Mouse (Mus musculus) retina, postnatal 7 days (tissue): Measurements from ENCODE around the gene Eva1b.

Source experiments
- DNase-seq: peaks from one replicate; pipeline ENCODE4 v3.0.0-alpha.2; 2012; ENCODE audit warnings: low read depth, low spot score

Gene Eva1b

GRCm38 (mm10) chr4:126120052-126120451 is 27.5 kb upstream of the Eva1b start:
- no peak for DNase-seq

- DNase-seq: no peak
Measured at GRCm38 (mm10) chr4:126120506-126120905, 27.0 kb upstream of the Eva1b start.

GRCm38 (mm10) chr4:126123309-126124040 is 24.1 kb upstream of the Eva1b start:
- DNase-seq: no peak

GRCm38 (mm10) chr4:126130502-126130901 is 17.0 kb upstream of the Eva1b start:
- DNase-seq: no peak

GRCm38 (mm10) chr4:126131290-126132121 is 16.0 kb upstream of the Eva1b start:
- DNase-seq: no peak

- DNase-seq: no peak
Measured at GRCm38 (mm10) chr4:126132636-126133264, 14.8 kb upstream of the Eva1b start.

GRCm38 (mm10) chr4:126134236-126134635 is 13.3 kb upstream of the Eva1b start:
- DNase-seq: no peak

- no peak for DNase-seq
Measured at GRCm38 (mm10) chr4:126134639-126135038, 12.9 kb upstream of the Eva1b start.

- no peak for DNase-seq
Measured at GRCm38 (mm10) chr4:126137773-126138172, 9.8 kb upstream of the Eva1b start.

- DNase-seq: no peak
Measured at GRCm38 (mm10) chr4:126141021-126141420, 6.5 kb upstream of the Eva1b start.

GRCm38 (mm10) chr4:126145396-126145795 is 2.1 kb upstream of the Eva1b start:
- DNase-seq: no peak

- DNase-seq: no peak
Measured at GRCm38 (mm10) chr4:126146974-126147532, 491 bp upstream of the Eva1b start.

GRCm38 (mm10) chr4:126148161-126148961 is 817 bp downstream of the Eva1b start:
- DNase-seq: no peak

- DNase-seq: no peak
Measured at GRCm38 (mm10) chr4:126149041-126149676, 1.6 kb downstream of the Eva1b start.

GRCm38 (mm10) chr4:126149798-126150197 is 2.3 kb downstream of the Eva1b start:
- no peak for DNase-seq

GRCm38 (mm10) chr4:126150297-126150948 is 2.9 kb downstream of the Eva1b start:
- no peak for DNase-seq

GRCm38 (mm10) chr4:126150949-126151320 is 3.4 kb downstream of the Eva1b start:
- DNase-seq: no peak

GRCm38 (mm10) chr4:126151701-126152440 is 4.3 kb downstream of the Eva1b start:
- DNase-seq: no peak

GRCm38 (mm10) chr4:126152864-126153263 is 5.3 kb downstream of the Eva1b start:
- no peak for DNase-seq

- DNase-seq: no peak
Measured at GRCm38 (mm10) chr4:126155183-126155582, 7.6 kb downstream of the Eva1b start.
